Mouse (Mus musculus): ENCODE results near the gene Fgd3.

- TF ChIP-seq CTCF (IDR thresholded peaks at IDR 0.05; ENCODE audit: control insufficient read depth, insufficient read depth, insufficient replicate concordance, low read depth, low read length) (no peak), POLR2A (IDR thresholded peaks at IDR 0.05; ENCODE audit: control insufficient read depth, low read depth, low read length) (no peak)
Measured at GRCm38 (mm10) chr13:49300771-49301170, 19.3 kb downstream of the Fgd3 start.

All from testis, adult 2 months (tissue).